Mouse (Mus musculus) embryonic facial prominence, embryonic 11.5 days (tissue): Measurements from ENCODE around the gene Dcun1d3. TPM values are rescaled to one million over a fixed set of nuclear protein-coding genes. Genes with fewer than 3 reads are reported as not detected.
A peak's percentile ranks its signal among the peaks of the same experiment; 100 is the strongest.

ENCODE experiments used
- ATAC-seq: fragments of 200-750 bp; cut with Nextera tagmentation; replicated peaks from 2 replicates; pipeline ENCODE4 v1.8.0; 2017; ENCODE audit warnings: low read depth; ENCODE audit not compliant: insufficient number of reproducible peaks, low FRiP score, low TSS enrichment
- DNase-seq: peaks from one replicate; pipeline ENCODE4 v3.0.0-alpha.2; 2015; ENCODE audit warnings: low spot score
- H3K27ac ChIP-seq: fragments of 300-500 bp; sonication (generic); replicated peaks from 2 replicates; pipeline ENCODE4 v1.5.1; 2014; ENCODE audit warnings: mild to moderate bottlenecking, low read depth, low read length, control low read depth
- H3K27me3 ChIP-seq: fragments of 300-500 bp; sonication (generic); 2 replicates; pipeline ENCODE4 v1.6.1; 2014; ENCODE audit warnings: mild to moderate bottlenecking, low read length, moderate library complexity, mixed read lengths; ENCODE audit not compliant: control insufficient read depth, insufficient read depth
- H3K36me3 ChIP-seq: fragments of 300-500 bp; sonication (generic); replicated peaks from 2 replicates; pipeline ENCODE4 v1.6.1; 2014; ENCODE audit warnings: low read depth, mild to moderate bottlenecking, low read length, moderate library complexity, mixed read lengths; ENCODE audit not compliant: control insufficient read depth, insufficient read depth
- H3K4me1 ChIP-seq: fragments of 300-500 bp; sonication (generic); 2 replicates; pipeline ENCODE4 v1.6.1; 2014; ENCODE audit warnings: low read length, mixed read lengths; ENCODE audit not compliant: control insufficient read depth, insufficient read depth
- H3K4me2 ChIP-seq: fragments of 300-500 bp; sonication (generic); 2 replicates; pipeline ENCODE4 v1.6.1; 2014; ENCODE audit warnings: low read depth, mild to moderate bottlenecking, control low read depth, low read length, moderate library complexity
- H3K4me3 ChIP-seq: fragments of 300-500 bp; sonication (generic); 2 replicates; pipeline ENCODE4 v1.5.1; 2014; ENCODE audit warnings: low read depth, low read length, control low read depth
- H3K9ac ChIP-seq: fragments of 300-500 bp; sonication (generic); replicated peaks from 2 replicates; pipeline ENCODE4 v1.6.1; 2014; ENCODE audit warnings: mild to moderate bottlenecking, control low read depth, low read length
- H3K9me3 ChIP-seq: fragments of 300-500 bp; sonication (generic); replicated peaks from 2 replicates; pipeline ENCODE4 v1.6.1; 2016; ENCODE audit warnings: mild to moderate bottlenecking, low read length, inconsistent platforms, mixed read lengths; ENCODE audit not compliant: control insufficient read depth
- WGBS: fragments of 180-500 bp; shearing (Covaris S2); extraction: QIAGEN DNeasy Blood & Tissue Kit; methylation state at CpG from one replicate; pipeline ENCODE4 v1.1.7; 2014; 5-methylcytosine and 5-hydroxymethylcytosine counted together
- polyA plus RNA-seq: library from polyadenylated mRNA; unstranded; fragments of >200 nt; fragmentation: Nextera tagmentation; extraction: Ambion mirVana; gene quantifications from 2 replicates; pipeline ENCODE4 v1.2.1, GENCODE M21; 2014

Dcun1d3 gene
- 9.9 and 11.0 TPM in 2 replicates for polyA plus RNA-seq

DNA sequence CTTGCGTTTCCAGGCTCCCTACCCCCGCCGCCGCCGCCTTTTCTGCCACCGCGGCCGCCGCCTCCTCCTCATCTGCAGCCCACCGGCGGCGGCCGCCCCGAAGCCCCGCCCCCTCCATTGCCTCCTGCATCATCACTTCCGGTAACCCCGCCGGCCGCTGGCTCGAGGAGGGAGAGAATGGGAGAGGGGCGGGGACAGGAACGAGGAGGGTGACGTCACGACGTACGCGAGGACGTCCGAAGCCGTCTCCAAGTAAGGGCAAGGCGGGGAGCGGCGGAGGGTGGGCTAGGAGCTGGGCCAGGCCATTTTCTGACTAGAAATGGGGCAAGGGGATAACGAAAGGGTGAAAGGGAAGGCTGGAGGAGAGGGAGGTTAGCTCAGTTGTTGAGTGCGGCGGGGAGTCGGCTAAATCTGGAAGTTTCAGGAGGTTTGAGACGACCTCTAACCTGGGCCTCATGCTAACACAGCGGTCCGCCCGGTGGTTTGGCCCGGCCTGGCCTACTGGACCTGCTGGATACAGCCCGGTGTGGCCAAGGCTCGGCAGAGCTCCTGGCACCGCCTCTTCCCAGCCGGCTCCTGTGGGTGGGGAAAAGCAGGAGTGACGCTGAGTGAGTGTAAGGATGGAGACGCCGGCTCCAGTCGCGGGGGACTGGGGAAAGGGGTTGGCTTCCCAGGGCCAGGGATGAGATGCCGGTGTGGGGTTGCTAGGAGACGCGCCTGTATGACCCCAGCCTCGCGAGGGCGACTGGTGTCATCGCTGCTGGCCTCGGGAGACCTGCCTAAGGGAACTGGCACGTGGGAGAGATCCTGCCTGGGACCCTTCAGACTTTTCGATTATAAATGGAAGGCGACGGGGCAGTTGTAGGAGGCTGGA is at the start of gene Dcun1d3, which contains the start of gene Lyrm1:
TSS of gene Dcun1d3 (minus strand) at position 660 of the 874 bp plus-strand sequence.
TSS of gene Lyrm1 (plus strand) at position 223 of the 874 bp plus-strand sequence.
- Histone ChIP-seq H3K4me1 (no peaks in the 10 kb centered on the region), H3K4me2 (peak within 1 kb of the TSS; percentile 62), H3K27me3 (no peaks in the 10 kb centered on the region), H3K4me3 (peak within 1 kb of the TSS; percentile 68), H3K27ac (peak within 1 kb of the TSS; percentile 92), H3K9ac (peak within 1 kb of the TSS; percentile 84), H3K9me3 (no peaks in the 10 kb centered on the region), H3K36me3 (no peaks in the 10 kb centered on the region)
- ATAC-seq (peak; percentile 99), DNase-seq (peak; percentile 99)
- under 1% methylated on average over 58 of the region's 63 CpGs for WGBS

GRCm38 (mm10) chr7:119941569-119941968 is 45.5 kb upstream of the Dcun1d3 start:
- 53% methylated on average over 2 of the region's 2 CpGs for WGBS
- Histone ChIP-seq H3K4me1 (no peaks in the 10 kb centered on the region), H3K4me2 (no peak overlapping the region), H3K9me3 (no peaks in the 10 kb centered on the region), H3K27ac (no peak overlapping the region), H3K9ac (no peak overlapping the region), H3K4me3 (no peak overlapping the region), H3K27me3 (no peaks in the 10 kb centered on the region), H3K36me3 (no peaks in the 10 kb centered on the region)
- DNase-seq (no peak), ATAC-seq (no peak)

GRCm38 (mm10) chr7:119937036-119937435 is 40.9 kb upstream of the Dcun1d3 start:
- H3K4me3 ChIP-seq = no peak overlapping the region
- ATAC-seq (no peak), DNase-seq (no peak)
- no peak overlapping the region for H3K9ac ChIP-seq
- no peaks in the 10 kb centered on the region for H3K9me3 ChIP-seq
- WGBS = 75% methylated on average over 5 of the region's 5 CpGs
- no peaks in the 10 kb centered on the region for H3K36me3 ChIP-seq
- H3K4me2 ChIP-seq = no peak overlapping the region
- H3K27me3 ChIP-seq = no peaks in the 10 kb centered on the region
- no peaks in the 10 kb centered on the region for H3K4me1 ChIP-seq
- H3K27ac ChIP-seq = no peak overlapping the region

DNA sequence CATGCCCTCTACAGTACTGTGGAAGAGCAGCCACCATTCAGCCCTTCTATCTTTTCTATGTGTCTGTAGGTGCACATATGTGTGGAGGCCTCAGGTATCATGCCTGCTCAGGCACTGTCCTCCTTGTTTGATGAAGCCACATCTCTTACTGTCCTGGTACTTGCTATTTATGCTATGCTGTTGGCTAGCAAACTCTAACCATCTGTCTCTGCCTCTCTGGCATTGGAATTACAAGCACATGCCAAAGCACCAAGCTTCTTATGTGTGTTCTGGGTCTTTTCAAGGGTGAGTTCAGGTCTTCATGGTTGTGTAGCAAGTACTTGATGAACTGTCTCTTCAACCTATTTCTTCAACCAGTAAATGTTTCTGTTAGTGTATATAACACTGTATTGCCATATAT is 40.2 kb upstream of the Dcun1d3 start:
- Histone ChIP-seq H3K27me3 (no peaks in the 10 kb centered on the region), H3K4me2 (no peak overlapping the region), H3K4me3 (no peak overlapping the region), H3K27ac (no peak overlapping the region), H3K9ac (no peak overlapping the region), H3K36me3 (no peaks in the 10 kb centered on the region), H3K4me1 (no peaks in the 10 kb centered on the region), H3K9me3 (no peaks in the 10 kb centered on the region)
- DNase-seq (no peak), ATAC-seq (no peak)

DNA sequence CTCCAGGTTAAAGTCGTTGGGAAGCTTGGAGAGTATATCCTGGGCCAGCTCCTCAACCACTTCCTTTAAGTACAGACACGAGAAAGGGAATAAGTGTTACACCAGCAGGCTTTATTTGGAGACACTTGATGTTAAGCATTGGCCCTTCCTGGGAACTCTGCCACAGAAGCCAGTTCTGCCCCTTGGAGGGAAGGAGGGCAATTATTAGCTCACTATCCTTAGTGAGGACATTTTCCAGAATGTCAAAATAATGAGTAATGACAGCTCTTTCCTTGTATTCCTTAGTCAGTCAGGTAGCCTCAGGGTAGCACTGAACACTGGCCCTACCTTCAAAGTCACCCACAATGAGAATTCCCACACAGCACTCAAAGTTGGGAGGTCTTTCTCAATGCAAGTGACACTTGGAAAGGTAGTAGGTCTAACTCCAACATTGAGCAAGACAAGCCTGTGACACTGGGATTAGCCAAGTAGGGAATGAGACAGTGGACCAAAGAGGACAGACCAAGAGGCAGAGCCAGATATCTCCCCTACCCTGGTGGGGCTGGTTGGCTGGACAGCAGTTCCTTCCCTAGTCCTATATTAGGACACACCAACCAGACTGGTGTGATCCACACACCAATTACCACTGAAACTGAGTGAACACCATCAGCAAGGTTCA is 32.8 kb upstream of the Dcun1d3 start:
- Histone ChIP-seq H3K4me2 (no peak overlapping the region), H3K4me1 (no peaks in the 10 kb centered on the region), H3K9ac (no peak overlapping the region), H3K36me3 (no peaks in the 10 kb centered on the region), H3K27ac (no peak overlapping the region), H3K27me3 (no peaks in the 10 kb centered on the region), H3K4me3 (no peak overlapping the region), H3K9me3 (no peaks in the 10 kb centered on the region)
- WGBS = 74% methylated on average over 2 of the region's 2 CpGs
- ATAC-seq (no peak), DNase-seq (no peak)

DNA sequence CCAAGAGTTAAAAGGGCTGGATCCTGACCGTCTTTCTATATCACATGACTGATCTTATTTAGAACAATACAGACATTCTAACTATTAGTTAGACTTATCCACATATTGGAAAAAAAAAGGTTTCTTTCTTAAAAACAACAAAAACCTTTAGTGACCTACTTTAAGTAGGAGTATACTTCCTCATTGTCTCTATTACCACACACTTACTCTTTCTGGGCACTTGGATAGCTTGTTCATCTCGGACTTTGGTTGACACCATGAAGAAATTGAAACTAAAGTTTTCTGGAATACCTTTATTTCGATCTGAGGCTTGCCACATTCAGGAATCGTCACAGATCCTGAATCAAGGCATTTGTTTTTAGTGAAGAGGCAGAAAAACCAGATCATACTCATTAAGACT is 25.0 kb upstream of the Dcun1d3 start:
- Histone ChIP-seq H3K4me3 (no peak overlapping the region), H3K4me2 (no peak overlapping the region), H3K9ac (no peak overlapping the region), H3K36me3 (no peaks in the 10 kb centered on the region), H3K27me3 (no peaks in the 10 kb centered on the region), H3K4me1 (no peaks in the 10 kb centered on the region), H3K9me3 (no peaks in the 10 kb centered on the region), H3K27ac (no peak overlapping the region)
- no peak for ATAC-seq
- DNase-seq = no peak
- WGBS = 74% methylated on average over 4 of the region's 4 CpGs

- no peaks in the 10 kb centered on the region for H3K36me3 ChIP-seq
- no peaks in the 10 kb centered on the region for H3K27me3 ChIP-seq
- H3K4me2 ChIP-seq = no peak overlapping the region
- no peak overlapping the region for H3K4me3 ChIP-seq
- H3K9ac ChIP-seq = no peak overlapping the region
- DNase-seq (no peak), ATAC-seq (no peak)
- H3K4me1 ChIP-seq = no peaks in the 10 kb centered on the region
- no peaks in the 10 kb centered on the region for H3K9me3 ChIP-seq
- 59% methylated on average over 2 of the region's 2 CpGs for WGBS
- H3K27ac ChIP-seq = no peak overlapping the region
These were observed 24.4 kb upstream of the Dcun1d3 start for GRCm38 (mm10) chr7:119920457-119920856.

GRCm38 (mm10) chr7:119911727-119912126 is 15.6 kb upstream of the Dcun1d3 start:
- 76% methylated on average over 3 of the region's 3 CpGs for WGBS
- DNase-seq = no peak
- no peaks in the 10 kb centered on the region for H3K27me3 ChIP-seq
- no peak overlapping the region for H3K4me3 ChIP-seq
- no peak overlapping the region for H3K4me2 ChIP-seq
- no peak overlapping the region for H3K27ac ChIP-seq
- no peaks in the 10 kb centered on the region for H3K9me3 ChIP-seq
- no peak for ATAC-seq
- no peak overlapping the region for H3K9ac ChIP-seq
- no peaks in the 10 kb centered on the region for H3K36me3 ChIP-seq
- H3K4me1 ChIP-seq = no peaks in the 10 kb centered on the region
